Mouse (Mus musculus) G1E-ER4 (cell line): ENCODE data around the gene Sorcs2. TPM values are rescaled to one million over a fixed set of nuclear protein-coding genes. Genes with fewer than 3 reads are reported as not detected.

Experiments
- GATA1 ChIP-seq: IDR thresholded peaks from one replicate; pipeline ENCODE4 v1.8.0; 2012; ENCODE audit warnings: low read length, inconsistent platforms
- polyA plus RNA-seq: library from polyadenylated mRNA; stranded (reverse); fragments of >175 nt; gene quantifications from 2 replicates; pipeline ENCODE4 v1.2.3, GENCODE M21; 2012

The Sorcs2 gene
- polyA plus RNA-seq, 1 experiment = not detected

DNA sequence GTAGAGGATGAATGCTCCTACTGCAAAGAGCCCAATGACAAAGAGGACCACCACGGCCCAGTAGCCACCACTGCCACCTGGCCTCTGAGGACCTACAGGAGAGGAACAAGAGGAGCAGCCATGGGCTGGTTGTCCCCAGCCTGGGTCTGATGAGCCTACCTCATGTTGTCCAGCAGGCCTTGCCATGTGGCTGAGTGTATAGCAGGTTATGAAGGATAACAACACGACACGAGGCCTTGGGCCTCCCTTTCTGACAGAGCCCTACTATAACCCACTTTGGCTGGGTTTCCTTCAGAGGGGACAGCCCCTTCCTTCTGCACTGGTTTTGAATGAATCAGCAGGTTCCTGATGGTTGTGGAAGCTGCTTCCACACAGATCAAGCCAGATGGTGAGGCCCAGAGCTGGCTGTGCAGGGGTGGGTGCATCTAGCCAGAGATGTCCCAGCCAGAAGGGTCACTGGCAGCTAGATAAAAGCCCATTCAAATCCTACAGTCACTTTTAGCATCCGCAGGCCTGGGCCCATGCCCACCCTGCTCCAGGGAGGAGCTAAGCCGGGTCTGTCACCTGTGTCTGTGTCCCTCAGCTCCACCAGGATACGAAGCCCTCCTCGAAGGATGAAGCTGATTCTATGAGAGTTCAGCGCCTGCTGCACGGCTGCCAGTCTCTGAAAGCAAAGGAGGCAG, 373.8 kb downstream of the Sorcs2 start:
- no peak for TF ChIP-seq GATA1

DNA sequence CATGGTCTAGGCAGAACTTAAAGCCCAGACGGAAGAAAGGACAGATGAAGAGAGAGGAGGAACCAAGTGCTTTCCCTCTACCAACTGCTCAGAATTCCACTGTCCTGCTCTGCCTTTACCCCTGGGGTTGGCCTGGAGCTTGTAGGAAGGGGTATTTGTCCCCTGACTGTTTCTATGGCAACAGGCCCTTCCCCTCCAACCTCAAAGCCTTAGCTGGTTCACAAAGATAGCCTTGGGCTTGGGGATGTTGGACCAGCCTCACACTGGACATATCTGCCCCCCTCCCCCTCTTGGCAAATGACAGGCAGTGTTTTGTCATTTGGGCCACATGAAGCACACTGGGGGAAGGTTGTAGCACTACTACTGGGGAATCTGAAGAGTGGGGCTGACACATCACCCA, 375.6 kb downstream of the Sorcs2 start:
- no peak for TF ChIP-seq GATA1

- TF ChIP-seq GATA1 = no peak
These were observed 376.8 kb downstream of the Sorcs2 start for GRCm38 (mm10) chr5:36021091-36021490.

GRCm38 (mm10) chr5:36018366-36018765, 379.6 kb downstream of the Sorcs2 start:
- TF ChIP-seq GATA1 = no peak

DNA sequence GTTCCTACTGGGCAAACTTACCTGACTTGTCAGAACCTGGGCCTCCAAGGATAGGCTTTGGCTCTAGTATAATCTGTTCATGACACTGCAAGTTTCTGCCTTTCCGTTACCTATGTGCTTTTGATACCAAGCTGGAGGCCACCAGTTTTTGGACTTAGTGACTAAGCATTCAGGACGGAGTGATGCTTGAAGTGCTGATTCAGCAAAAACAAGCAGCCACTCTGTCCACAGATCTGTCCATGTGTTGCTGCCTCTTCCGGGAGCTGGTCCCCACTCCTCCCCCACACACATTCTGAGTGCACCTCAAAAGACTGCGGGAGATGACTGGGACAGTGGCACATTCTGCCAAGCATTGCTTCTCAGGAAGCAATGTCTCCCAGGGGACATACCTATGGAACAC, 388.5 kb downstream of the Sorcs2 start:
- no peak for TF ChIP-seq GATA1

DNA sequence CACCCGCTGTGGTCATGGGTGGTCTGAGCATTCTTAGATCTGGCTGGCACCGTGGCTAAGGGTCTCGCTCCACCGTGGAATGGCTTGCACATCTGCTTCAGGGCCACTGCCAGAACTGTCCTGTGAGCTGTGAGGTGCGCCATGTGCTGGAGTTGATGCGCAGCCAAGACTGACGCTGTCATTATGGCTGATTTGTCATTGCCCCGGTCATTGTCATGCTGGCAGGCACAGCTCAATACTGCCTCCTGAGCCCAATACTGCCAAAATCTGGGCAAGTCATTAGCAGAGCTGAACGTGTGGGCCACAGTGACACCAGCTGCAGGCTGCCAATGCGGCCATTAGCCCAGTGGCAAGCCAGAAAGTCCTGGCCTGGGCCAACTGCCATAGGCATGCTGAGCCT, 390.3 kb downstream of the Sorcs2 start:
- no peak for TF ChIP-seq GATA1

GRCm38 (mm10) chr5:36006586-36006985, 391.4 kb downstream of the Sorcs2 start:
- TF ChIP-seq GATA1 = no peak

DNA sequence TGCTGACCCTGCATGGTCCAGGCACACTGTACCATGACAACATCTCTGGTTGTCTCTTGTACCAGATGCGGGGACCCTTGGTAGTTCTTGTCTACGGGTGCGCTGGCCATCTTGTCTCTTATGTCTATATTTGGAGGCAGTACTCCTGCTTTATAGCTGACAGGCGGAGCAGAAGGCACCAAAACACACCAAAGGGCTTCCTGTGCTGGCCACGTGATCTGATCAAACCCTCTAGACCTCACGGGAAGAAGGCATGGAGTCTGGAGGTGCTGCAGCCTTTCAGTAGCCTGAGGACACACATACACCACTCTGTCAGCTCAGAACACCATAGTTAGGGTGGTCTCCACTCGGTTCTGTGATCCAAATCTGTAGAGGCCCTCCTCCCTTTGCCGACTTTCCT, 391.8 kb downstream of the Sorcs2 start:
- TF ChIP-seq GATA1 = no peak

DNA sequence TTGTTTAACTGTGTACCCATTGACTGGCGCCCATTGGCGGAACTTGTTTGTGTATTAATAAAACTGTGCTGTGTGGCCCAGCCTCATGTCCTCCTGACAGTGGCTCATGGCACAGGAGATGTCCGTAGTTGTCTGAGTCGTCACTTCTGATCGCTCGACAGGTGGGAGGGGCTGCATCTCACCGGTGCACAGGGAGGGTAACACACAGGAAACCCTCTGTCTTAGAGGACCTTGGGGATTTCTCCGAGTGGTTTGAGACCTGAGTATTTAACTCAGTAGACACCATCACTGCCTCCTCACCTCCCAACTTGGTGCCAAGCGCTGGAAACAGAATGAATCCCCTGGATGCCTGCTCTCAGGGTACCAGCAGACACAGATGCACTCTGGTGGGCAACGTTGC, 394.1 kb downstream of the Sorcs2 start:
- TF ChIP-seq GATA1 = no peak

- no peak for TF ChIP-seq GATA1
These were observed 407.8 kb downstream of the Sorcs2 start for GRCm38 (mm10) chr5:35989986-35990735.

DNA sequence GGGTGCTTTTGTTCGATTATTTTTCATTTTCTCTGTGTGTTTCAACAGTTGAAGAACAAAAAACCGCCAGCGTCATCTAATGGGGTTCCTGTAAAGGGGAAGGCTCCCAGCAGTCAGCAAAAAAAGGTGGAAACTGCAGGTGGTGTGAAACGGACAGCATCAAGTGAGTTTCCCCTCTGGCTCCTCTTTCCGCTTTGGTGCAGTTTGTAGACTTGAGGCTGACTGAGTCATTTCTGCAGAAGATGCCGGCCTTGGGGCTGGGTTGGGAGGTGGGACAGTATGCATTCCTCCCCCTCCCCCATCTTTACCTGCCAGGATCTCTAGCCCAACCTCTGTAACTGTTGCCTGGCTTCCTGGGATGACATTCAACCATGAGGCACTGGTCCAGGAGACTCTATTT, 408.4 kb downstream of the Sorcs2 start:
- no peak for TF ChIP-seq GATA1

- TF ChIP-seq GATA1 = no peak
These were observed 409.9 kb downstream of the Sorcs2 start for GRCm38 (mm10) chr5:35988085-35988484.

- TF ChIP-seq GATA1 = no peak
These were observed 412.3 kb downstream of the Sorcs2 start for GRCm38 (mm10) chr5:35985611-35986010.

DNA sequence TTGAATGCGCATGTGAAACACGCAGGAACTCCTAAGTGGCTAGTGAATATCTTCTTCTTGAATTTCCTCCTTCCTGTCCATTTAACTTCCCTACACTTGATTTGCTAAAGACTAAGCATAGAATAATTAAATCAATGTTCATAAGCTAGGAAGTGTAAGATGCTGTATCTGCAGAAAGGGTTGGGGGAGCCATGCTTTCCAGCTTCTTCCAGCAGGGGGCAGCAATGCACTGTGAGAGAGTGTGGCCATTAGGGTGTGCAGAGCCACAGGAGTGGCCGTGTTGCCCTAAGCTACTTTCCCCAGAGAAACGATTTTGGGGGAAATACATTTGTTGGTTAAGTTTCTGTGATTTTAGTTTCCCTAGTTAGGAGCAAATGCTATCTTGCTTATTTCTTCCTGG, 416.0 kb downstream of the Sorcs2 start:
- no peak for TF ChIP-seq GATA1

GRCm38 (mm10) chr5:35981341-35981740, 416.6 kb downstream of the Sorcs2 start:
- TF ChIP-seq GATA1 = no peak

- TF ChIP-seq GATA1 = no peak
These were observed 417.4 kb downstream of the Sorcs2 start for GRCm38 (mm10) chr5:35980542-35980941.

DNA sequence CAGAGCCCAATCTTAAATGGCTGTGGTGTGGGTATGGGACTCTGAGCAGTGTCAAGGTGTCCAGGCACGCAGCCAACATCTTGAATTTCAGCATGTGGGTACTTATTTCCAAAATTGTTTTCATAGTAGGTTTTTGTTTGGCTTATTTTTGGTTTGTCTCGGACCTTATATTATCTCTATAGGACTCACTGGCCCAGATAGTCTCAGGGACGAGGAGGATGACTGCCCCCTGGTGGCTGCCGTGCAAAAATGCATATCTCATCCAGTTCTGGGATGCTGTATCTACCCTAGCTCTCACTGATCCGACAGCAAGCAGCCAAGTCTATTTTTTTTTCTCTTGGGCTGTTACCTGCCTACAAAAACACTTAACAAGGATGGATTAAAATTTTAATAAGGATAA, 422.3 kb downstream of the Sorcs2 start:
- no peak for TF ChIP-seq GATA1
